ENCODE assay signal across 21 mouse cellular contexts in genomic region chr13:47047996-47048395, GRCm38 (mm10). TPM values are rescaled to one million over a fixed set of nuclear protein-coding genes. Genes with fewer than 3 reads are reported as not detected.
DNase-seq lines count a peak whose midpoint lies in the region; ATAC-seq and TF ChIP-seq lines count a peak whose summit lies in the region.
"Had no signal": no experiment of that assay in that cellular context is flagged by ENCODE, and none has a peak within 500 bp of the region (broad histone marks: within the 10 kb centered on the region; RNA-seq: fewer than 3 reads in every experiment).

No protein-coding gene starts in this region.

- H3K4me3 ChIP-seq in kidney, adult 2 months (ENCODE audit: insufficient read depth, low read depth, low read length) = no peak overlapping the region
- H3K4me3 ChIP-seq in kidney, embryonic 16.5 days (ENCODE audit: low read length) = no peak overlapping the region
- H3K4me3 ChIP-seq: embryonic facial prominence, embryonic 13.5 days; limb, embryonic 13.5 days; liver, embryonic 15.5 days; neural tube, embryonic 15.5 days had no signal

- no peaks in the 10 kb centered on the region for H3K27me3 ChIP-seq in kidney, adult 2 months (replicated peaks; ENCODE audit: control insufficient read depth, insufficient read depth, low read length)
- no peaks in the 10 kb centered on the region for H3K27me3 ChIP-seq in kidney, embryonic 16.5 days (ENCODE audit: insufficient read depth, low read length)
- H3K27me3 ChIP-seq: embryonic facial prominence, embryonic 13.5 days; limb, embryonic 13.5 days; neural tube, embryonic 15.5 days had no signal

- DNase-seq in gastrocnemius, postnatal 14 days = peak; percentile 43
- DNase-seq in gastrocnemius, adult 8-10 months (ENCODE audit: low spot score in 2 of 2) = no peak
- peak; percentile 81 for DNase-seq in kidney, adult 2 months
- DNase-seq in kidney, adult 9 months = peak; percentile 75
- DNase-seq in lung, postnatal 36 days = peak; percentile 28
- no peak for DNase-seq in right cerebral cortex, adult 2 months (ENCODE audit: low spot score in 2 of 2)
- DNase-seq: adrenal gland, adult 2 months; B cell, adult 2 months; cerebellum, adult 9-11 months; heart, postnatal 4 days; layer of hippocampus, postnatal 36 days; right cerebral cortex, postnatal 25 days had no signal

- no peak for ATAC-seq in kidney, embryonic 16.5 days (ENCODE audit: low FRiP score, low TSS enrichment)
- ATAC-seq: forebrain, embryonic 16.5 days; hindbrain, embryonic 16.5 days; intestine, embryonic 16.5 days; midbrain, embryonic 16.5 days had no signal

- TF ChIP-seq POLR2A in kidney, adult 2 months (IDR thresholded peaks at IDR 0.05; ENCODE audit: low read depth, low read length) = no peak

- intact Hi-C loops in gastrocnemius, postnatal 14 days (cut with DNase I; ENCODE audit: low total_unique reads) = no loop called here

- H3K4me2 ChIP-seq in kidney, embryonic 16.5 days (replicated peaks; ENCODE audit: low read depth, low read length) = no peak overlapping the region
- H3K4me2 ChIP-seq: embryonic facial prominence, embryonic 13.5 days; limb, embryonic 13.5 days; liver, embryonic 15.5 days; neural tube, embryonic 15.5 days had no signal

- peaks cover 8% of the 10 kb centered on the region; the same call in 1 of the 2 replicates for H3K4me1 ChIP-seq in kidney, adult 2 months (ENCODE audit: control insufficient read depth, insufficient read depth, low read length)
- H3K4me1 ChIP-seq in kidney, embryonic 16.5 days (ENCODE audit: insufficient read depth, low read length) = peaks cover 13% of the 10 kb centered on the region; the same call in 1 of the 2 replicates

- H3K9ac ChIP-seq in kidney, embryonic 16.5 days (replicated peaks; ENCODE audit: low read length) = no peak overlapping the region
- H3K9ac ChIP-seq: embryonic facial prominence, embryonic 13.5 days; limb, embryonic 13.5 days; liver, embryonic 15.5 days; neural tube, embryonic 15.5 days had no signal

- H3K36me3 ChIP-seq in kidney, adult 2 months (ENCODE audit: control insufficient read depth, insufficient read depth, low read length) = no peaks in the 10 kb centered on the region
- peaks cover 25% of the 10 kb centered on the region for H3K36me3 ChIP-seq in kidney, embryonic 16.5 days (ENCODE audit: insufficient read depth, low read length)

- 52% methylated on average over 4 of the region's 4 CpGs for WGBS in kidney, adult 2 months
- WGBS in kidney, embryonic 16.5 days = 87% methylated on average over 4 of the region's 4 CpGs

- TF ChIP-seq CTCF in kidney, adult 2 months (conservative IDR thresholded peaks at IDR 0.05; ENCODE audit: insufficient read depth, insufficient read length, low read depth, low read length) = no peak

- no peak overlapping the region for H3K27ac ChIP-seq in kidney, adult 2 months (ENCODE audit: insufficient read depth, low read depth, low read length)
- no peak overlapping the region for H3K27ac ChIP-seq in kidney, embryonic 16.5 days (ENCODE audit: low read length)
- H3K27ac ChIP-seq: embryonic facial prominence, embryonic 13.5 days; limb, embryonic 13.5 days; liver, embryonic 15.5 days; neural tube, embryonic 15.5 days had no signal

- H3K9me3 ChIP-seq in kidney, embryonic 16.5 days (ENCODE audit: low read length) = no peaks in the 10 kb centered on the region
- H3K9me3 ChIP-seq: embryonic facial prominence, embryonic 13.5 days; limb, embryonic 13.5 days; liver, embryonic 15.5 days; neural tube, embryonic 15.5 days had no signal

RNA-seq across cellular contexts. Expression of gene Tpmt, which starts 3.5 kb away (rescaled TPM):
- total RNA-seq in gastrocnemius, postnatal 14 days (2021) = 1 to 10 TPM; 4.6 to 6.5 TPM
- total RNA-seq in gastrocnemius, adult 8-10 months (2022) = 1 to 10 TPM; 3.6 to 8.1 (median 5.1) TPM
- 52.6 and 55.0 TPM in 2 replicates for polyA plus RNA-seq in kidney, adult 2 months (2012; rRNA removed)
- 37.4 and 39.6 TPM in 2 replicates for polyA plus RNA-seq in kidney, embryonic 16.5 days (2015; fragmentation: Nextera tagmentation; extraction: Ambion mirVana)

RNA-seq across cellular contexts. Expression of gene Kdm1b, which starts 4.7 kb away (rescaled TPM):
- total RNA-seq in gastrocnemius, postnatal 14 days (2021) = 1 to 10 TPM; 5.8 to 6.3 TPM
- 1 to 10 TPM; 6.7 to 8.4 (median 7.0) TPM for total RNA-seq in gastrocnemius, adult 8-10 months (2022)
- polyA plus RNA-seq in kidney, adult 2 months (2012; rRNA removed) = 11.4 and 13.7 TPM in 2 replicates
- polyA plus RNA-seq in kidney, embryonic 16.5 days (2015; fragmentation: Nextera tagmentation; extraction: Ambion mirVana) = 14.5 and 15.4 TPM in 2 replicates

RNA-seq across cellular contexts. Expression of gene Nhlrc1, which starts 33.3 kb away (rescaled TPM):
- 1 to 10 TPM; 2.8 to 3.8 TPM for total RNA-seq in gastrocnemius, postnatal 14 days (2021)
- 1 to 10 TPM; 5.3 to 6.8 (median 5.6) TPM for total RNA-seq in gastrocnemius, adult 8-10 months (2022)
- 2.5 and 2.6 TPM in 2 replicates for polyA plus RNA-seq in kidney, adult 2 months (2012; rRNA removed)
- polyA plus RNA-seq in kidney, embryonic 16.5 days (2015; fragmentation: Nextera tagmentation; extraction: Ambion mirVana) = 3.0 and 3.6 TPM in 2 replicates

RNA-seq across cellular contexts. Expression of gene Dek, which starts 58.0 kb away (rescaled TPM):
- total RNA-seq in gastrocnemius, postnatal 14 days (2021) = 10 to 100 TPM; 30.6 to 36.7 TPM
- total RNA-seq in gastrocnemius, adult 8-10 months (2022) = 10 to 100 TPM; 30.6 to 39.9 (median 36.6) TPM
- polyA plus RNA-seq in kidney, adult 2 months (2012; rRNA removed) = 12.8 and 17.6 TPM in 2 replicates
- 218 and 234 TPM in 2 replicates for polyA plus RNA-seq in kidney, embryonic 16.5 days (2015; fragmentation: Nextera tagmentation; extraction: Ambion mirVana)

Comparison
In these comparisons a context has a peak if more than half of its experiments do, and no peak if none do; other contexts are left out.
1. DNase-seq: peak in gastrocnemius, postnatal 14 days (single experiment), kidney, adult 2 months (single experiment), kidney, adult 9 months (single experiment) and lung, postnatal 36 days (single experiment); none in gastrocnemius, adult 8-10 months (0 of 2) and right cerebral cortex, adult 2 months (0 of 2).